Mouse (Mus musculus): ENCODE data around the gene Prmt3.

The Prmt3 gene

GRCm38 (mm10) chr7:49803511-49803910 lies 25.4 kb downstream of the Prmt3 start:
- no peak for DNase-seq

DNA sequence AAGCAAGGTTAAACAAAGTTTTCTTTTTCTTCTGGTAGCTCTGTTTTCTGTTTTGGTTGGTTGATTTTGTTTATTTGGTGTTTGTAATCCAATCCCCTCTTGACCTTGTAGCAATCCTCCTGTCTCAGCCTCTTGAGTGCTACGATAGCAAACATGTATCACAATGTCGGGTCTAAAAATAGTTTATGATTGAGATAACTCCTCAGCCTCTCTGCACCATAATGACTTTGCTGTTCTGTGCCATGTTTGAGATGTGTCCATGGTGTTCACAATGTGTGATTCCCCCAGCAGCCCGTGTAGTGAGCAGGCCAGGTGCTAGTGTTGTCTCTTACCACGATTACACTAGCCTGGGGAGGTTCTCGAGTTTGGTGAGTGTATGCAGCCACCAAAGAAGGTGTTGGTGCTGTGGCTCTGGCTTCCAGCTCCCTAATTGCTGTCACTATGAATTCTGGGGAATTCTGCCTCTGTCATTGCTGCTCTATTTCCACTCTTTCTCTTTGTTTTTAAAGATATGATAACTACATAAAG lies 26.6 kb downstream of the Prmt3 start:
- no peak for DNase-seq

DNA sequence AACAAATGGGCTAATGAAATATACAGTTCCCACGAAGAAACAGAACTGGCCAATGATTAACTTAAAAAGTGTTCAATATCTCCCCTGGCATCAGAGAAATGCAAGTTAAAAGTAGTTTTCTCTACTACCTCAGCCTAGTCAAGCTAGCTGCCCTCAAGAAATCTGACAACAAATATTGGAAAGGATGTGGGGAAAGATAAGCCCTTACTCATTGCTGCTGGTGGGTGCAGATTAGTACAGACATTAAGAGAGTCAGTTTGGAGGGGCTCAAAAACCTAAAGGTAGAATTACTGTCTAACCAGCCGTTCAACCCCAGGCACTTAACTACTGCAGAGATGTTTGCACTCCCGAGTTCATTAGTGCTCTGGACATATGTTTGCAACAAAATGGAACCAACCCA lies 27.5 kb downstream of the Prmt3 start:
- DNase-seq: no peak

- DNase-seq: no peak
These were observed 29.0 kb downstream of the Prmt3 start for GRCm38 (mm10) chr7:49807093-49807682.

GRCm38 (mm10) chr7:49807846-49808622 lies 29.9 kb downstream of the Prmt3 start:
- no peak for DNase-seq

GRCm38 (mm10) chr7:49809100-49809499 lies 31.0 kb downstream of the Prmt3 start:
- no peak for DNase-seq

DNA sequence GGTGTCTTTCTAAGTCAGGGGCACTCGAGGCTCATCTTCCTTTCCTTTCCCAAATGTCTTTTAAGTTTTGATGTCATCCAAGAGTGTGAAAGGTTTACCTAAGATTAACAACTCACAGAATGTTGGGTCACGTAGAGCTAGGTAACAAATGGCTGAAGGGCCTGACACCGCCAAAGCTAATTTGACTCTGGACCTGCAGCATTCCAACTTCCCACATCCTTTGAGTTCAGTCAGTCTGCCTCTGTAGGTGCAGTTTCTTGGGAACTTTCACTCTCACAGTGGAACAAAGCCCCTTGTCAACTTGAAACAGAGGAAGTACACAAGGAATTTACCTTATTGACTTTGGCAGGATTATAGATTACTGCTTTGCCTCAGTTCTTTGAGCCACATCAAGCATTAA lies 31.4 kb downstream of the Prmt3 start:
- DNase-seq: no peak

DNA sequence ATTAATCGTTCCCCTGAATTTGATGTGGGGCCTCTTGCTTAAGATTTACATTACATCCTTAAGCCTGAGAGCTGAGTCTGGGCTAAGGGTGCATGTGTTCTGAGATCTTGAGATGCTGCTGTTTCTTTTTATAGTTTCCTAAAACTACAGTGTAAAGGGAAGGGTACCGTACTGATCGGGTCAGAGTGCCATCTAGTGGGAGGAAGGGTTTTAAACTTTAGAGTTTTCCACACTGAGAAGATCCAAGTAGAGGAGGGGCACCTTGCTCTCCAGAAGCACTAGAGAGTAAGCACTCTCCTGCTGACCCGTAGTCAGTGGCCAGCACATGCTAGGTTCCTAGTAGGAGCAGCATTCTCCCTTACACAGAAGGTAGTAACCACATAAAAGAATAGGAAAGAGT lies 33.2 kb downstream of the Prmt3 start:
- no peak for DNase-seq

DNA sequence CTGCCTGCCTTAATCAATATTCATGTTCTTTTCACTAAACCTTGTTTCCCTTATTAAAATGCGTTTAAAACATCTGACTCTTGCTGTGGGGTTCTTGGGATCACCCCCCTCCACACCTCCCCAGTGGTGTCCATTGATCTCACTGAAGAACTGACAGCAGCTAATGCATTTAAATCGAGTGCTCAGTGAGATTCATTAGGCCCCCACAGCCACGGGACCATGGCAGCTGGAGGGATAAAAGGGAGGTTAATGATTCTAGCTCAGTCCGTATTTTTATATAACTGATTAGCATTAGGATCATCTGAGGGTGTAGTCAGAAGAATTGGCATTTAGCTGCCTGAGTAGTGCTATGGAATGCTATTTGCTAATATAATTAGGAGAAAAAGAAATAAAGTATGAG lies 41.2 kb downstream of the Prmt3 start:
- no peak for DNase-seq

DNA sequence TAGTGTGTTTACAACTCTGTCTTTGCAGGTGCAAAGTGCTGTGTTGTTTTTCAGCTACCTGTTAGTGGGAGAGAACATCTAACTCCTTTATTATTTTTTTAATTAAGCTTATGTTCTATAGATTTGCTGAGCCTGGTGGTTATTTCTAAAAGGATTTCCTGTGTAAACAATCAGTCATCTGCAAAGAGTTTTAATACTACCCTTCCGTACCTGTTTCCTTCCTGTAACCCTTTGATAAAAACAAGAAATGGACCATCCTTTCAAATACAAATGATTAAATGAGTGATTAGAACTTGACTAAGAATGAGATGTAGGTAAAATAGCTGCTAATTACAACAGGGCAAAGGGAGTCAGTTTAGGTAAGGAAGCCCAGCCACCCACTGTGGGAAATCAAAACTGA lies 43.2 kb downstream of the Prmt3 start:
- DNase-seq: no peak

DNA sequence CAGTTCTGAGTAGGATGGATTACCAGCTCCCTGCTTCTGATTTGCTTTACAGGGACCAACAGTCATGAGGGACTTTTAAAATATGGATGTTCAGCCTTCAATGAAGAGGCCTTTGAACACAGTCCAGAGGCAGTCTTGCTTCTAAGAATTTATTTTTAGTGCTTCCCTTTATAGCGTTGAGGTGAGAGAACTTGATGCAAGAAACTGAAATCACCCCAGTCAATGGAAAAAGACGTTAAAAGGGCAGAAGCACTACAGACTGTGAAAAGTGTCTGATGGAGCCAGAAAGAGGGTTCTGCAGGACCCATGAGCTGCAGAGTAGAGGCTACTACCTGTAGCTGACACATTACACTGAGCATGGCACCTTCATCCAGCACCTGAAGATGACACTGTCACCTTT lies 43.9 kb downstream of the Prmt3 start:
- DNase-seq: no peak

- DNase-seq: no peak
These were observed 45.4 kb downstream of the Prmt3 start for GRCm38 (mm10) chr7:49823595-49823994.

DNA sequence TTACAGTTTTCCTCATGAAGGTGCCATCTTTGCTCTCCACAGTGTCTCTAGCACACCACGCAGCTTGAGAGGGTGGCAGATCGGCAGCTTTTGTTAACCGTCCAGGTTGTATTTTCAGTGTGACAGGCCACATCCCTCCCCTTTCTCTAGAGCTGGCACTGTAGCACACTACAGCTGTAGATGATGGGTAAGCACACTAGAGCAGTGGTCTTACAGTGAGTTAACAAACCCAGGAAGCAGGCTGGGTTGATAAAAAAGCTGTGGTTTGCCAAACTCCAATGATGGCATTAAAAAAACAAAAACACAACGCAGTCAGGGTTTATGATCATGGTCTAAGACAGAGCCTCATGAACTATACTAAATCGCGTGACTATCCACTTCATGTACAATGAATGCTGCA lies 45.9 kb downstream of the Prmt3 start:
- DNase-seq: no peak

GRCm38 (mm10) chr7:49824581-49824980 lies 46.4 kb downstream of the Prmt3 start:
- no peak for DNase-seq

DNA sequence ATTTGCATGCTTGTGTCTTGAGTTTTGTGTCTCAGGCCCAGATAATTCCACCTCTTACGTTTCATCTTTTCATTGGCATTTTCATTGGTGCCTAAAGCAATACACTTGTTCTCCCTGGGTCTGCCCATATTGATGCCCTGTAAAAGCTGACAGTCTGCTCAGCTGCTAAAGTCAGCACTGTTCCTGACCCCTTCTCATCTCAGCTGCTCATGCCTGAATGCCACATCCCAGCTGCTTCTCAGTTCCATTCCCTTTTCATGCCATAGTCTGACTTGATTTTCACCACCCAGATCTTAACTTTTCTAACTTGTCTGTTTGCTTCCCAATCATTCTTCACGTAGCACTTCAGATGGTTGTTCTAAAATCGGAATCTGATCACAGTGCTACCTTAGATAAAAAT lies 47.3 kb downstream of the Prmt3 start:
- DNase-seq: no peak

GRCm38 (mm10) chr7:49827920-49828319 lies 49.8 kb downstream of the Prmt3 start:
- DNase-seq: no peak

DNA sequence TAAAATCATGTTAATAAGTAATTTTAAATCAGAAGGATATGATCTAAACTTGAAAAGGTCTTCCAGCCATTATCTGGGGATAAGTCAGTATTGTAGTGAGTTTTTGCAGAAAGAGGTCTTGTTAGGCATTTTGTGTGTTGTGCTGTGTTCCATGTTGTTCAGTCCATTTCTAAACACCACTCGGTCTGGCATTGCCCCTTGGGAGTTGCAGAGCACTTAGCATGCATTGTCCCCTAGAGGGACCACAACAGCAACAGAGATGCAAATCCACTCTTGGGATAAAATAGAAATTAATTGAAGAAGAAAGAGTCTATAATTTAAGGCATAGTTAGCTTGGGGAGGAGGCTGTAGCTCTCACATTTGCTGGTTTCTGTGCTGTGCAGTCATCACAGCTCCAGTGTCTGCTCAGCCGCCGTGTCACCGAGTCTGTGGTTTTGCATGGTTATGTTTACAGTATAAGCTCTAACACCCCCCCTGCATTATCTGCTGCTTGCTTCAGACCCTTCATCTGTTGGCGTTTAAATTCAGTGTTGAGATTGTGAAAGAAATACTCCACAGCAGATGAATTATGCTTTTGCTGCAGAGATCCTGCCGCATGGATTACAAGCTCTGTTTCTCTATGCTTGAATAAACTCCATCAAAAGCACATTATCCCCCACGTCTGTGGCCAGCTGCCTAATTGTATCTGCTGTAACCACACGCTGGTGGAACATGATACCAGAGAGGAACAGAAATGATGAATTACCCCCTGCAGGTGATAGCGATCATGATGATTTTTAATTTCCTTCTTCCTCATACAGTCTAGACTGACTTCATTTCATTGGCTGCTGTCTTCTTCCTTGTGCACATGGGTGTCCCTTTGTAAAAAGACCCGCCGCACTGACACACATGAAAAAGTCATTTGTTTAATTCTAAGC lies 64.5 kb downstream of the Prmt3 start:
- no peak for DNase-seq

DNA sequence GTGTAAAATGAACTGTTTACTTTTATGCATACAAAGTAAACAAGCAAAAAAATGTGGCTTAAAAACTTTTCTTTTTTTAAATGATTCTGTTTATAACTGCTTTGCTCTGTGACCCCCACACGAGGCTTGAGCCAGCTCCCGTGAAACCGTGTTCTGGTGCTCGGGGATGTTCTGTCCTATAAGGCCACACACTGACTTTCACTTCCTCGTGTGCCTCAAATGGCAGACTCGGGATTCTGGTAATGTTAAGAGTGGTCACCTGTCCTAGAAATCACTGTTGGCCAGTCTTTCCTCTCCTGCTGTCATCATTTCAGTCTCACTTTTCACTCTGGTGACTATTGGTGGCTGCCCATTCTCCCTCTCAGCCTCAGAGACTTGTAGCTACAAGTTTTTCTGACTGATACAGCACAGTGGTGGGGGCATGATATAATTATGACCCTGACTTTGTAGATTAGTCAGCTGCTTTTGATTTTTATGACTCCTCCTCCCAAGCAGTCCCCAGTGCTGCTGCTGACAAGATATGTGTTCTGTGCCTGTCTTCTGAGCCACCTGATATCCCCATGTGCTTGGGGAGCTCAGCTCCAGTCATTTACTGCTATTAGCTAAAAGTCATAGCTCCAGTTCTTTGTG lies 65.3 kb downstream of the Prmt3 start:
- DNase-seq: no peak

DNA sequence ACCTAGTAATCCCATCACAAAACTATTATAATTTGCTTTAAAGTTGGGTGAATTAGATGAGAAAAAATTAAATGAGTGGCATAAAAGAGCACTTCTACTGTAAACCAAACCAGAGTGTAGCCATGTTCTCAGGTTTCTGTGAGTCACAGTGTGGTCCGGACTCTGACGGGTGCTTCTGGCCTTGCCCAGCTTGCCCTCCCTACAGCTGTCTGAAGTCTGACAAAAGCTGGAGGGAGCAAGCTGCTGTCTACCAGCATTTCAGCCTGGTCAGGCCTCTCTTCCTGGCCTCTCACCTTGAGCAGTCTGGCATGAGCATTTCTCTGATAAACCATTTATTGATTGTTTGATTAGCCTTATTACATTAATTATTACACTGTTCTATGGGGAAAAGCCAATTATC lies 69.8 kb downstream of the Prmt3 start:
- no peak for DNase-seq

DNA sequence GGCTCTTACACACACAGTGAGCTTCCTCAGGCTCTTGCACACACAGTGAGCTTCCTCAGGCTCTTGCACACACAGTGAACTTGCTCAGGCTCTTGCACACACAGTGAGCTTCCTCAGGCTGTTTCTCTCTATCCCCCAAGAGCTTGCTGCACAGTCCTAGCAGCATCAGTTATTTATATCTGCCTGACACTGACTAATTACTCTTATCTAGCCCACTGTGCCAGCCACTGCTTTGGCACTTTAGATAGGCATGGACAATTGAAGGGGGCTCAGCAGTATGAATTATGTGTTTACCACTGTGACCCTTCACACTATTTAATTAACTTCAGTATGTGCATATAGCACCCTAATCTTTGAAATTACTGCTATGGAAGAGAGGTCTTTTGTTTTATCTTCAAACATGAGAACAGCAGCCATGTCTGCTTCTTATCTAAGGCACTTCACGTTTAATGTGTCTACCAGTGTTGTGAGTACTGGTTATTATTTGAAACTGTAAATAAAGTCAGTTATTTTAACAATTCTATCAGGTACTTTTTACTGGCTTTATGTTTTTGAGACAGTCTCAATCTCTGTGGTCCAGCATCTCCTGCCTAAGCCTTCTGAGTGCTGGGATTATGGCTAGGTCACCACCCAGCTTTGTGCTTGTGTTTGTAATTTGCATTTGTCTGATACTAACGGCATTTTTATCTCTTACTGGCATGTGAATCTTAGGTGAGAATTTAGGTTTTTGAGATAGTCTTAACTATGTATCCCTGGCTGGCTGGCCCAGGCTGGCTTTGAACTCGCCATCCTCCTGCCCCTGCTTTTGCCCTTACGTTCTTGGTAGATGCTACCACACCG lies 75.4 kb downstream of the Prmt3 start:
- no peak for DNase-seq

GRCm38 (mm10) chr7:49857347-49857746 lies 79.2 kb downstream of the Prmt3 start:
- no peak for DNase-seq

DNA sequence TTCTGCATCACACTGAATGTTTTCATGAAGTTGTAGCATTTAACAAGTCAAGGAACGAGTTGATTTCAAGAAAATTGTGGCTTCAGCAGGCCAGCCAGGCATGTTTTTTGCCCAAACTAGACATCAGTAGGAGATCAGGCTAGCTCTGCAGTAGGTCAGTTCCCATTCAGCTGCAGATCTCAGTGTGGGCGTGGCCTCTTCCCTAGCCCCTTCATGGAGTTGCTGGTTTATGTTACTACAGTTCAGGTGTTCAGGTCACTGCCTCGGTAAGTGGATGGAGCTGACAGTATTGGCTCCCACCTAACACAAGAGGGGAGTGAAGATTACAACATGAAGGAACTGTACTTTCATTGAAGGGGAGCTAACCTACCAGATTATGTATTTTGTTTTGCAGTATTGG lies 80.1 kb downstream of the Prmt3 start:
- no peak for DNase-seq

Data from cerebellum, adult 9-11 months (tissue).